Mouse (Mus musculus) heart, embryonic 16.5 days (tissue): ENCODE results near the gene Tkfc. TPM values are rescaled to one million over a fixed set of nuclear protein-coding genes. Genes with fewer than 3 reads are reported as not detected.

Source experiments
- ATAC-seq: fragments of 200-750 bp; cut with Nextera tagmentation; replicated peaks from 2 replicates; pipeline ENCODE4 v1.8.0; 2017; ENCODE audit warnings: moderate number of reproducible peaks; ENCODE audit not compliant: insufficient read depth, low FRiP score; ENCODE audit errors: extremely low read depth
- H3K27ac ChIP-seq: fragments of 300-500 bp; sonication (generic); 2 replicates; pipeline ENCODE4 v1.5.1; 2014; ENCODE audit warnings: mild to moderate bottlenecking, low read length, control low read depth, moderate library complexity
- H3K27me3 ChIP-seq: fragments of 300-500 bp; sonication (generic); 2 replicates; pipeline ENCODE4 v1.6.1; 2014; ENCODE audit warnings: low read length, mixed read lengths; ENCODE audit not compliant: control insufficient read depth, insufficient read depth
- H3K36me3 ChIP-seq: fragments of 300-500 bp; sonication (generic); 2 replicates; pipeline ENCODE4 v1.6.1; 2014; ENCODE audit not compliant: control insufficient read depth, insufficient read depth
- H3K4me1 ChIP-seq: fragments of 300-500 bp; sonication (generic); 2 replicates; pipeline ENCODE4 v1.6.1; 2014; ENCODE audit warnings: low read length, mixed read lengths; ENCODE audit not compliant: control insufficient read depth, insufficient read depth
- H3K4me2 ChIP-seq: fragments of 300-500 bp; sonication (generic); 2 replicates; pipeline ENCODE4 v1.6.1; 2014; ENCODE audit warnings: low read depth, mild to moderate bottlenecking, control low read depth, low read length
- H3K4me3 ChIP-seq: fragments of 300-500 bp; sonication (generic); 2 replicates; pipeline ENCODE4 v1.5.1; 2014; ENCODE audit warnings: mild to moderate bottlenecking, control low read depth, low read length
- H3K9ac ChIP-seq: fragments of 300-500 bp; sonication (generic); 2 replicates; pipeline ENCODE4 v1.6.1; 2014; ENCODE audit warnings: low read length, control low read depth
- H3K9me3 ChIP-seq: fragments of 300-500 bp; sonication (generic); replicated peaks from 2 replicates; pipeline ENCODE4 v1.6.1; 2016; ENCODE audit warnings: low read length; ENCODE audit not compliant: control insufficient read depth
- WGBS: fragments of 180-500 bp; shearing (Covaris S2); extraction: QIAGEN DNeasy Blood & Tissue Kit; methylation state at CpG from one replicate; pipeline ENCODE4 v1.1.7; 2014; 5-methylcytosine and 5-hydroxymethylcytosine counted together
- polyA plus RNA-seq: library from polyadenylated mRNA; unstranded; fragments of >200 nt; fragmentation: Nextera tagmentation; extraction: Ambion mirVana; gene quantifications from 2 replicates; pipeline ENCODE4 v1.2.1, GENCODE M21; 2015

Tkfc gene
- 11.4 TPM in 2 replicates for polyA plus RNA-seq

DNA sequence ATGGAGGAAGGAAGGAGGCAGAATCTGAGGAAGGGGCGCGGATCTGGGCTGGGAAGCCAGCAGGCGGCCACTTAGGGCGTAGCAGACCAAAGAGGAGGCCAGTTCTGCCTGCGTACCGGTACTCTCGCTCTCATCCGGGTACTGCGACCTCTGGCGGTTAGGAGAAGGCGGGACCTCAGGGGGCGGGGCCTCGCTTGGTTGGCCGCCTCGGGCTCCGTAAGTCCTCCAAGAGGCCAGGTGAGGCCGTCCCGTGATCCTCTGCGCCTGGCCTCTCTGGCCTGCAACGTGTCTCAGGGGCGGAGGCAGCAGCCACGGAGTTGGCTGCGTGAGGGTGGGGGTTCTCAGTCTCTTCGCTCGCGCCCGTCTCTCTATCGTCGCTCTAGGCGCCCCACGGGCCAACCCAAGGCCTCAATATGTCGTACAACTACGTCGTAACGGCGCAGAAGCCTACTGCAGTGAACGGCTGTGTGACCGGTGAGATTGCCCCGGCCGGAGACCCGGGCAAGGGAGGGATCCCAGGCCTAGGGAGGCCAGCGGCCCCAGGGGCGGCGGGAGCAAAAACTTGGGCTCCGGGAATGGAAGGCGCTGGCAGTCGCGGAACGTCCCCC, at the start of gene Tkfc, which contains the start of gene Ddb1:
Tkfc (minus strand) TSS at position 362 of the 608 bp plus-strand sequence.
Ddb1 (plus strand) TSS at position 35 of the 608 bp plus-strand sequence.
- Histone ChIP-seq H3K9ac (peak within 1 kb of the TSS; percentile 98), H3K4me2 (peak within 1 kb of the TSS; percentile 74), H3K27me3 (no peaks in the 10 kb centered on the region), H3K36me3 (peaks cover 24% of the 10 kb centered on the region), H3K9me3 (no peaks in the 10 kb centered on the region), H3K27ac (peak within 1 kb of the TSS; percentile 96), H3K4me3 (peak within 1 kb of the TSS; percentile 94), H3K4me1 (peaks cover 24% of the 10 kb centered on the region)
- peak; percentile 97 for ATAC-seq
- WGBS, result under 1% methylated on average over 49 of the region's 49 CpGs

DNA sequence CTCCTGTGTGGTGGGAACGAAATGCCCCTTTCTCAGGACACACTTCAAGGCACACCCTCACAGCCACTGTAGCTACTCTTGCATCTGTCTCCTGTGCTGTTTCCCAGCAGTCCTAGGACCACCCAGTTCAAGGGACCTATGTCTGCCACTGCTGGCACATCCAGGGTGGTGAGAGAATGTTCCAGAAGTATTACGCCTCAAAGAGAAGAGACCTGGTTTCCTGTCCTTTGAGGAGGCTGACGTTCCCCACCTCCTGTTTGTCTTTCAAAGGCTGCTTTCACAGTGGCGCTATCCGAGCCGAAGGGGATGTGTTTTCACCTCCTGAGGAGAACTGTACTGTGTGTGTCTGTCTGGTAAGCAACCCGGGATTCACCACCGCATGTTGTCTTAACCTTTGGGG, 42.7 kb upstream of the Tkfc start:
- H3K27me3 ChIP-seq, result no peaks in the 10 kb centered on the region; the same call in 1 of the 2 replicates
- H3K27ac ChIP-seq, result no peak overlapping the region
- no peaks in the 10 kb centered on the region for H3K36me3 ChIP-seq
- ATAC-seq, result no peak
- H3K4me3 ChIP-seq, result no peak overlapping the region
- WGBS, result 61% methylated on average over 8 of the region's 8 CpGs
- no peaks in the 10 kb centered on the region for H3K9me3 ChIP-seq
- H3K9ac ChIP-seq, result no peak overlapping the region
- no peaks in the 10 kb centered on the region; the same call in 1 of the 2 replicates for H3K4me1 ChIP-seq
- H3K4me2 ChIP-seq, result no peak overlapping the region

GRCm38 (mm10) chr19:10645616-10646015, 40.2 kb upstream of the Tkfc start:
- Histone ChIP-seq H3K4me1 (no peaks in the 10 kb centered on the region; the same call in 1 of the 2 replicates), H3K9ac (no peak overlapping the region), H3K4me2 (no peak overlapping the region), H3K27ac (no peak overlapping the region), H3K4me3 (no peak overlapping the region), H3K36me3 (no peaks in the 10 kb centered on the region), H3K27me3 (peaks cover 3% of the 10 kb centered on the region), H3K9me3 (no peaks in the 10 kb centered on the region)
- ATAC-seq, result no peak; the same call in 1 of the 2 replicates
- 74% methylated on average over 2 of the region's 2 CpGs for WGBS

GRCm38 (mm10) chr19:10640589-10641378, 35.3 kb upstream of the Tkfc start:
- Histone ChIP-seq H3K4me1 (peaks cover 2% of the 10 kb centered on the region), H3K27ac (no peak overlapping the region), H3K4me2 (0 out of 2 replicates have a peak overlapping the region, but pooled peaks have one; percentile 6), H3K9me3 (no peaks in the 10 kb centered on the region), H3K27me3 (peaks cover 3% of the 10 kb centered on the region), H3K36me3 (no peaks in the 10 kb centered on the region), H3K4me3 (no peak overlapping the region), H3K9ac (no peak overlapping the region)
- 45% methylated on average over 13 of the region's 13 CpGs for WGBS
- ATAC-seq, result no peak

GRCm38 (mm10) chr19:10640080-10640479, 34.6 kb upstream of the Tkfc start:
- 2% methylated on average over 5 of the region's 5 CpGs for WGBS
- H3K27me3 ChIP-seq, result peaks cover 3% of the 10 kb centered on the region
- peaks cover 5% of the 10 kb centered on the region; the same call in 1 of the 2 replicates for H3K4me1 ChIP-seq
- no peak overlapping the region for H3K4me3 ChIP-seq
- no peaks in the 10 kb centered on the region for H3K36me3 ChIP-seq
- ATAC-seq, result no peak
- H3K9ac ChIP-seq, result no peak overlapping the region
- H3K9me3 ChIP-seq, result no peaks in the 10 kb centered on the region
- H3K4me2 ChIP-seq, result 0 out of 2 replicates have a peak overlapping the region, but pooled peaks have one; percentile 6
- no peak overlapping the region for H3K27ac ChIP-seq

GRCm38 (mm10) chr19:10637840-10638239, 32.4 kb upstream of the Tkfc start:
- H3K27me3 ChIP-seq, result peaks cover 6% of the 10 kb centered on the region
- no peaks in the 10 kb centered on the region for H3K9me3 ChIP-seq
- no peak overlapping the region for H3K9ac ChIP-seq
- 42% methylated on average over 7 of the region's 7 CpGs for WGBS
- H3K4me3 ChIP-seq, result no peak overlapping the region
- no peak for ATAC-seq
- peaks cover 15% of the 10 kb centered on the region for H3K4me1 ChIP-seq
- no peaks in the 10 kb centered on the region for H3K36me3 ChIP-seq
- H3K27ac ChIP-seq, result no peak overlapping the region
- no peak overlapping the region for H3K4me2 ChIP-seq

GRCm38 (mm10) chr19:10634872-10635318, 29.4 kb upstream of the Tkfc start:
- Histone ChIP-seq H3K9ac (peak overlapping the region; percentile 74), H3K4me3 (peak overlapping the region; percentile 55), H3K27me3 (0 out of 2 replicates have a peak, but pooled peaks cover 2% of the 10 kb centered on the region), H3K36me3 (peaks cover 2% of the 10 kb centered on the region), H3K4me2 (peak overlapping the region; percentile 99), H3K4me1 (peaks cover 13% of the 10 kb centered on the region), H3K27ac (0 out of 2 replicates have a peak overlapping the region, but pooled peaks have one; percentile 0), H3K9me3 (no peaks in the 10 kb centered on the region)
- under 1% methylated on average over 21 of the region's 21 CpGs for WGBS
- ATAC-seq, result peak; percentile 73

DNA sequence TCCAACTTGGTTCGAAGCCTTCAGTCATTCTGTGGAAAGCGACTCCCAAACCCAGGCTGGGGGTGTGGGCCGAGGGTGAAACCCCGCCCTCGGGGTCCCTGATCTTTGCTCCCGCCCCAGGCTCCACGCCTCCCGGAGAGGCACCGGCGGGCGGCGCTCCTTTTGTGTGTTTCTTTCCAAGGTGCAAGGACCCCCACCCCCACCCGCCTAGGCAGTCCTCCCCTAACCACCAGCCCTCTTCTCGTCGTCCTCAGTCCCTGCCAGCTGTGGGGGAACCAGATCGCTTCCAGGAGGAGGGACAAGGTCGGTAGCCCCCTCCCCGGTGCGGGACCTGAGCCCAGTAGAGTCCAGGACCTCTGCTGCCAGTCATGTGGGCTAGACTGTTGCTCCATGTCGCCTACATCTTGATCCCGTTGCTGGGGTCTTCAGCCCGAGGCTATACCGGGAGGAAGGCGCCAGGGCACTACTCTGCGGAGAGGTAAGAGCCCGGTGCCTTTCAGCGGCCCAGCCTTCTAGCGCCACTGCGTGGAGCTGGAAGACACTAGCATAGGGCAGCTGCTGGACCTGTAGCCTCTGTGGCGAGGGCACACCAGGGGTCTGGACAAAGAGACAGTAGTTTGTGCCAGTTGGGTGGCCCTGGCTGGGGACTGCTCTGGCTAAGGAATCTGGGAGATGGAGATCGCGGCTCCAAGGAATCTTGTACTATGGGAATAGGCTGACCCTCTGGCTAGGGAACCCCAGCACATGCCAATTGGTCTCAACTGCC, 28.8 kb upstream of the Tkfc start, which contains the start of gene Vwce:
Vwce (plus strand) TSS at position 108 of the 766 bp plus-strand sequence.
- Histone ChIP-seq H3K27ac (0 out of 2 replicates have a peak within 1 kb of the TSS, but pooled peaks have one; percentile 0), H3K36me3 (peaks cover 8% of the 10 kb centered on the region)
- peak; percentile 76 for ATAC-seq

More for the DNA sequence above, 28.8 kb upstream of the Tkfc start, which contains the start of gene Vwce:
- H3K9me3 ChIP-seq, result no peaks in the 10 kb centered on the region
- H3K4me3 ChIP-seq, result peak within 1 kb of the TSS; percentile 55
- 2% methylated on average over 32 of the region's 32 CpGs for WGBS
- peaks cover 13% of the 10 kb centered on the region for H3K4me1 ChIP-seq
- 0 out of 2 replicates have a peak, but pooled peaks cover 2% of the 10 kb centered on the region for H3K27me3 ChIP-seq
- H3K9ac ChIP-seq, result peak within 1 kb of the TSS; percentile 74
- H3K4me2 ChIP-seq, result peak within 1 kb of the TSS; percentile 99
